Mouse (Mus musculus) telencephalon, adult 2 months (tissue): ENCODE results near the gene Ap3b1.

ENCODE experiments used
- DNase-seq: peaks from one replicate; pipeline ENCODE4 v3.0.0-alpha.2; 2011; ENCODE audit warnings: low read depth, low spot score

Gene Ap3b1

GRCm38 (mm10) chr13:94375526-94376390 lies 17.0 kb downstream of the Ap3b1 start:
- DNase-seq: peak; percentile 66

- DNase-seq: no peak
These were observed 20.2 kb downstream of the Ap3b1 start for GRCm38 (mm10) chr13:94379006-94379405.

- DNase-seq: no peak
These were observed 22.7 kb downstream of the Ap3b1 start for GRCm38 (mm10) chr13:94381427-94381826.

GRCm38 (mm10) chr13:94381829-94382675 lies 23.3 kb downstream of the Ap3b1 start:
- DNase-seq: no peak

GRCm38 (mm10) chr13:94384931-94385570 lies 26.3 kb downstream of the Ap3b1 start:
- no peak for DNase-seq

- no peak for DNase-seq
These were observed 29.8 kb downstream of the Ap3b1 start for GRCm38 (mm10) chr13:94388566-94388965.

GRCm38 (mm10) chr13:94389541-94389940 lies 30.8 kb downstream of the Ap3b1 start:
- no peak for DNase-seq

GRCm38 (mm10) chr13:94392282-94392681 lies 33.5 kb downstream of the Ap3b1 start:
- DNase-seq: no peak

- DNase-seq: no peak
These were observed 35.7 kb downstream of the Ap3b1 start for GRCm38 (mm10) chr13:94394486-94394885.

- DNase-seq: no peak
These were observed 37.0 kb downstream of the Ap3b1 start for GRCm38 (mm10) chr13:94395763-94396162.

- DNase-seq: no peak
These were observed 37.7 kb downstream of the Ap3b1 start for GRCm38 (mm10) chr13:94396392-94396920.

GRCm38 (mm10) chr13:94398568-94399374 lies 40.0 kb downstream of the Ap3b1 start:
- DNase-seq: no peak

- no peak for DNase-seq
These were observed 41.7 kb downstream of the Ap3b1 start for GRCm38 (mm10) chr13:94400465-94400864.

GRCm38 (mm10) chr13:94423600-94423999 lies 64.8 kb downstream of the Ap3b1 start:
- no peak for DNase-seq

- DNase-seq: no peak
These were observed 70.8 kb downstream of the Ap3b1 start for GRCm38 (mm10) chr13:94429567-94429966.

GRCm38 (mm10) chr13:94439386-94439785 lies 80.6 kb downstream of the Ap3b1 start:
- DNase-seq: no peak

- no peak for DNase-seq
These were observed 82.4 kb downstream of the Ap3b1 start for GRCm38 (mm10) chr13:94441199-94441598.

GRCm38 (mm10) chr13:94443411-94443810 lies 84.7 kb downstream of the Ap3b1 start:
- DNase-seq: no peak

- no peak for DNase-seq
These were observed 86.3 kb downstream of the Ap3b1 start for GRCm38 (mm10) chr13:94445103-94445502.

- DNase-seq: no peak
These were observed 88.2 kb downstream of the Ap3b1 start for GRCm38 (mm10) chr13:94447003-94447402.

GRCm38 (mm10) chr13:94449593-94449992 lies 90.8 kb downstream of the Ap3b1 start:
- DNase-seq: no peak
